Mouse (Mus musculus) intestine, postnatal 0 days (tissue): Measurements from ENCODE around the gene Gper1. TPM values are rescaled to one million over a fixed set of nuclear protein-coding genes. Genes with fewer than 3 reads are reported as not detected.
A peak's percentile ranks its signal among the peaks of the same experiment; 100 is the strongest.

ENCODE experiments used
- ATAC-seq: fragments of 200-750 bp; cut with Nextera tagmentation; 2 replicates; pipeline ENCODE4 v1.8.0; 2017; ENCODE audit warnings: mild to moderate bottlenecking, moderate TSS enrichment, moderate library complexity
- H3K27ac ChIP-seq: fragments of 300-500 bp; sonication (generic); 2 replicates; pipeline ENCODE4 v1.5.1; 2014; ENCODE audit warnings: mild to moderate bottlenecking, low read depth, low read length, moderate library complexity
- H3K27me3 ChIP-seq: fragments of 300-500 bp; sonication (generic); replicated peaks from 2 replicates; pipeline ENCODE4 v1.6.1; 2014; ENCODE audit warnings: low read length, mixed read lengths; ENCODE audit not compliant: control insufficient read depth, insufficient read depth
- H3K36me3 ChIP-seq: fragments of 300-500 bp; sonication (generic); 2 replicates; pipeline ENCODE4 v1.6.1; 2014; ENCODE audit warnings: mild to moderate bottlenecking, moderate library complexity; ENCODE audit not compliant: control insufficient read depth, insufficient read depth
- H3K4me1 ChIP-seq: fragments of 300-500 bp; sonication (generic); replicated peaks from 2 replicates; pipeline ENCODE4 v1.6.1; 2014; ENCODE audit warnings: antibody characterized with exemption, low read length, mixed read lengths; ENCODE audit not compliant: control insufficient read depth, insufficient read depth
- H3K4me2 ChIP-seq: fragments of 300-500 bp; sonication (generic); replicated peaks from 2 replicates; pipeline ENCODE4 v1.6.1; 2014; ENCODE audit warnings: low read depth, mild to moderate bottlenecking, moderate library complexity
- H3K4me3 ChIP-seq: fragments of 300-500 bp; sonication (generic); 2 replicates; pipeline ENCODE4 v1.5.1; 2014; ENCODE audit warnings: low read depth, low read length
- H3K9ac ChIP-seq: fragments of 300-500 bp; sonication (generic); 2 replicates; pipeline ENCODE4 v1.6.1; 2014; ENCODE audit warnings: mild to moderate bottlenecking, low read depth, low read length
- H3K9me3 ChIP-seq: fragments of 300-500 bp; sonication (generic); 2 replicates; pipeline ENCODE4 v1.6.1; 2016; ENCODE audit warnings: mixed run types; ENCODE audit not compliant: control insufficient read depth
- CTCF ChIP-seq: sonication (generic); IDR thresholded peaks from 2 replicates; pipeline ENCODE4 v1.5.1; 2016; ENCODE audit warnings: low read depth, mild to moderate bottlenecking, control low read depth, antibody characterized with exemption, moderate library complexity
- WGBS: fragments of 180-500 bp; shearing (Covaris S2); extraction: QIAGEN DNeasy Blood & Tissue Kit; methylation state at CpG from one replicate; pipeline ENCODE4 v1.1.7; 2014; 5-methylcytosine and 5-hydroxymethylcytosine counted together
- polyA plus RNA-seq: library from polyadenylated mRNA; unstranded; fragments of >200 nt; fragmentation: Nextera tagmentation; extraction: Ambion mirVana; gene quantifications from 2 replicates; pipeline ENCODE4 v1.2.1, GENCODE M21; 2015

The Gper1 gene
- polyA plus RNA-seq, 1 experiment from 2014 or later: 1.1 TPM

GRCm38 (mm10) chr5:139467998-139468397, 45.0 kb downstream of the Gper1 start:
- H3K9ac ChIP-seq: no peak overlapping the region
- no peaks in the 10 kb centered on the region for H3K9me3 ChIP-seq
- no peaks in the 10 kb centered on the region for H3K4me1 ChIP-seq
- H3K27ac ChIP-seq: no peak overlapping the region
- H3K27me3 ChIP-seq: no peaks in the 10 kb centered on the region
- no peak for ATAC-seq
- TF ChIP-seq CTCF: peak; percentile 61
- H3K4me3 ChIP-seq: no peak overlapping the region
- H3K4me2 ChIP-seq: no peak overlapping the region
- peaks cover 19% of the 10 kb centered on the region for H3K36me3 ChIP-seq
- 41% methylated on average over 5 of the region's 5 CpGs for WGBS

- no peaks in the 10 kb centered on the region for H3K4me1 ChIP-seq
- H3K9ac ChIP-seq: no peak overlapping the region
- H3K4me3 ChIP-seq: no peak overlapping the region
- H3K9me3 ChIP-seq: no peaks in the 10 kb centered on the region
- ATAC-seq: no peak
- H3K4me2 ChIP-seq: no peak overlapping the region
- H3K36me3 ChIP-seq: peaks cover 82% of the 10 kb centered on the region
- no peaks in the 10 kb centered on the region for H3K27me3 ChIP-seq
- TF ChIP-seq CTCF: no peak
- 90% methylated on average over 9 of the region's 9 CpGs for WGBS
- no peak overlapping the region for H3K27ac ChIP-seq
These were observed 51.8 kb downstream of the Gper1 start for GRCm38 (mm10) chr5:139474741-139475140.

Other genes starting within 250 kb of the Gper1 start
- gene Sun1, start 222.5 kb upstream of the Gper1 start, polyA plus RNA-seq: 12.2 and 13.4 TPM in 2 replicates
- 127 and 129 TPM in 2 replicates for gene Get4, start 170.8 kb upstream of the Gper1 start, polyA plus RNA-seq
- gene Adap1, start 97.5 kb upstream of the Gper1 start, polyA plus RNA-seq: 33.4 and 33.8 TPM in 2 replicates
- 181 and 184 TPM in 2 replicates for gene Cox19, start 71.7 kb upstream of the Gper1 start, polyA plus RNA-seq
- 15.8 and 18.1 TPM in 2 replicates for gene Cyp2w1, start 70.5 kb upstream of the Gper1 start, polyA plus RNA-seq
- gene Gpr146, start 45.5 kb upstream of the Gper1 start, polyA plus RNA-seq: 2.5 and 2.6 TPM in 2 replicates
- gene C130050O18Rik, start 17.9 kb upstream of the Gper1 start, polyA plus RNA-seq: 0.76 and 1.4 TPM in 2 replicates
- 8.3 and 8.5 TPM in 2 replicates for gene 3110082I17Rik, start 37.4 kb downstream of the Gper1 start, polyA plus RNA-seq
- 6.1 and 6.7 TPM in 2 replicates for gene Zfand2a, start 61.4 kb downstream of the Gper1 start, polyA plus RNA-seq
- not detected in 2 replicates for gene Uncx, start 120.3 kb downstream of the Gper1 start, polyA plus RNA-seq